Mouse (Mus musculus) liver, postnatal 0 days (tissue): Measurements from ENCODE around the gene Gnb1.

ENCODE experiments used
- CTCF ChIP-seq: sonication (generic); IDR thresholded peaks from 2 replicates; pipeline ENCODE4 v1.5.1; 2016; ENCODE audit warnings: antibody characterized with exemption, low read depth
- EP300 ChIP-seq: IDR thresholded peaks from 2 replicates; pipeline ENCODE4 v1.6.1; 2016; ENCODE audit warnings: antibody characterized with exemption, low read depth, mild to moderate bottlenecking

DNA sequence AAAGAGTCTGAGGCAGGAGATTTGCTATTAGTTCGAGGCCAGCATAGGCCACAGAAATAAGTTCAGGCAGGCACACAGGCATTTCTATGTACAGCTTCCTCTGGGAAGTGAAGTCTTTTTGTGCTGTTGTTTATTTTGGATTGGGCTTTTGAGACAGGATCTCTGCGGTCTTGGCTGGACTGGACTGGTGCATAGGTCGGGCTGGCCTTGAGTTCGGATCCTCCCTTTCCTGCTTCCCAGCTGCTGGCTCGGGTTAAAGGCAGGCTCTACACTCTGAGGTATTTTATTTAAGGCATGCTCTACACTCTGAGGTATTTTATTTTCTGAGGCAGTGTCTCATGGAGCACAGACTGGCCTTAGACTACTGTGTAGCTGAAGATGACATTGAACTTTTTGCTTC, 34.6 kb downstream of the Gnb1 start:
- TF ChIP-seq CTCF (no peak), EP300 (no peak)
